Mouse (Mus musculus): ENCODE data around the gene Uba7. TPM values are rescaled to one million over a fixed set of nuclear protein-coding genes. Genes with fewer than 3 reads are reported as not detected.
"Not testable (repeated sequence)": the region's sequence is repeated elsewhere in the genome, so short reads cannot be mapped to it uniquely, and the experiment has no call there.

The Uba7 gene
- polyA plus RNA-seq, 1 experiment, result 0.52 TPM

GRCm38 (mm10) chr9:108002778-108003530 is 27.6 kb downstream of the Uba7 start:
- peak overlapping the region; percentile 90 for H3K4me3 ChIP-seq (ENCODE audit: low read depth, low read length)
- peak overlapping the region; percentile 80 for H3K9ac ChIP-seq (ENCODE audit: low read depth, poor library complexity, severe bottlenecking)
- H3K36me3 ChIP-seq (ENCODE audit: control insufficient read depth, insufficient read depth, low read length, poor library complexity, severe bottlenecking), result no peaks in the 10 kb centered on the region
- H3K27ac ChIP-seq (ENCODE audit: insufficient read depth, low read length), result no peak overlapping the region
- no peaks in the 10 kb centered on the region for H3K9me3 ChIP-seq (replicated peaks; ENCODE audit: control insufficient read depth, insufficient read depth, low read length, poor library complexity, severe bottlenecking)
- H3K27me3 ChIP-seq (ENCODE audit: control insufficient read depth, insufficient read depth, low read length, poor library complexity, severe bottlenecking), result no peaks in the 10 kb centered on the region
- no peak for TF ChIP-seq POLR2A (IDR thresholded peaks at IDR 0.05; ENCODE audit: insufficient read depth, low read length)
- TF ChIP-seq EP300 (IDR thresholded peaks at IDR 0.05; ENCODE audit: insufficient read depth, low read depth, low read length), result no peak
- TF ChIP-seq CTCF (IDR thresholded peaks at IDR 0.05; ENCODE audit: low read depth, low read length), result no peak
- peaks cover 2% of the 10 kb centered on the region for H3K4me1 ChIP-seq (ENCODE audit: control insufficient read depth, insufficient read depth, low read length)

DNA sequence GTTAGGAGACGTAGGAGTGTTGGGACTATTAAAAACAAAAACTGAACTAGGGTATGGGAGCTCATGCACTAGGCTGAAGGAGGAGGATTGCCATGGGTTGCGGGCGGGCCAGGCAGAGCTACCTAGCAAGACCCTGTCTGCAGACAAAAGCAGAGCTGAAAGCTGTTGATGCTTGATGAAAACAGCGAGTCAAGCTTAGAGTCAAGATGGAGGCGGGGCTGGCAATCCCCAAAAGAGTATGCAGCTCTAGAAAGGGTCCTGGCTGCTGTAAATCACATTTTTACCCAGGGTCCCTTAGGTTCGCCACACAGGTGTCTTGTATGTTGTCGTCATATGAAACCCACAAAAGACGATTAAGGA is 28.2 kb downstream of the Uba7 start:
- Histone ChIP-seq H3K27me3 (ENCODE audit: control insufficient read depth, insufficient read depth, low read length, poor library complexity, severe bottlenecking) (no peaks in the 10 kb centered on the region), H3K27ac (ENCODE audit: insufficient read depth, low read length) (no peak overlapping the region), H3K36me3 (ENCODE audit: control insufficient read depth, insufficient read depth, low read length, poor library complexity, severe bottlenecking) (no peaks in the 10 kb centered on the region), H3K4me1 (ENCODE audit: control insufficient read depth, insufficient read depth, low read length) (peaks cover 2% of the 10 kb centered on the region), H3K9ac (ENCODE audit: low read depth, poor library complexity, severe bottlenecking) (peak overlapping the region; percentile 80), H3K9me3 (replicated peaks; ENCODE audit: control insufficient read depth, insufficient read depth, low read length, poor library complexity, severe bottlenecking) (no peaks in the 10 kb centered on the region), H3K4me3 (ENCODE audit: low read depth, low read length) (peak overlapping the region; percentile 90)
- TF ChIP-seq EP300 (IDR thresholded peaks at IDR 0.05; ENCODE audit: insufficient read depth, low read depth, low read length) (no peak), CTCF (IDR thresholded peaks at IDR 0.05; ENCODE audit: low read depth, low read length) (no peak), POLR2A (IDR thresholded peaks at IDR 0.05; ENCODE audit: insufficient read depth, low read length) (no peak)

DNA sequence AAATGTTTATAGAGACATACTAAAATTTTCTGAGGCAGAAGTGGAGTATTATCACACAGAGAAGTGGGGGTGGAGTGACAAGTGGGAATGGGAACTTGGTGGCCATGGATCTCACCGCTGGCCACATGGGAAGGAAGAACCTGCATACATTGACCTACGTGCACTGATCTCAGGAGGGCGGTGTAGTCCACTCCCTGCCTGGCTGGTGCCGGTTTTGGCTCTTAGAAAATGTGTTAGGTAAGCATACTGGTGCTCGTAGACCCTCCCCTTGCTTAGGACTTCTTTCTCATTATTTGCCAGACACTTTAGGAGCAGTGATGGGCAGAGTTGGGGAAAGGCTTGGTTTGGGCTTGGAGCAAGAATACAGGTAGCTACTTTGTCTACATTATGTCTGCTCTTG is 32.7 kb downstream of the Uba7 start:
- Histone ChIP-seq H3K4me1 (ENCODE audit: control insufficient read depth, insufficient read depth, low read length) (peaks cover 9% of the 10 kb centered on the region), H3K9ac (ENCODE audit: low read depth, poor library complexity, severe bottlenecking) (no peak overlapping the region), H3K27ac (ENCODE audit: insufficient read depth, low read length) (no peak overlapping the region), H3K4me3 (ENCODE audit: low read depth, low read length) (no peak overlapping the region), H3K36me3 (ENCODE audit: control insufficient read depth, insufficient read depth, low read length, poor library complexity, severe bottlenecking) (peaks cover 2% of the 10 kb centered on the region; the same call in 1 of the 2 replicates), H3K9me3 (replicated peaks; ENCODE audit: control insufficient read depth, insufficient read depth, low read length, poor library complexity, severe bottlenecking) (no peaks in the 10 kb centered on the region), H3K27me3 (ENCODE audit: control insufficient read depth, insufficient read depth, low read length, poor library complexity, severe bottlenecking) (no peaks in the 10 kb centered on the region)
- no peak for TF ChIP-seq POLR2A (IDR thresholded peaks at IDR 0.05; ENCODE audit: insufficient read depth, low read length)
- TF ChIP-seq EP300 (IDR thresholded peaks at IDR 0.05; ENCODE audit: insufficient read depth, low read depth, low read length), result peak; percentile 61; the same call in 1 of the 2 replicates

DNA sequence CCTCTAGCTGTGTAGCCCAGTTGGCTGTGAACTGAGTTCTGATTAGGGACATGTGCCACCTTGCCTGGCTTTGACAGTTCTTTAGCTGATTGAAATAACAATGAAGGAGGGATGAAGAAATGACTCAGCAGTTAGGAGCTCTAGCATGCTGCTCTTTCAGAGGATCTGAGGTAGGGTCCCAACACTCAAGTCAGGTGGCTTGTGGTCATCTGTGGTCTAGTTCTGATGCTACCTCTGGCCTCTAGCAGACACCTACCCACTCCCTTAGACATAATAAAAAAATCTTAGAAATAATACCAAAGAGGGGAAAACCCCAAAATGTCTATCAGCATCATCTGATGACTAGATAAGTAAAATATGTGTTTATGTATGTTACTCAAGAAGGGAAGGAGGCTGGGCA is 35.1 kb downstream of the Uba7 start:
- H3K36me3 ChIP-seq (ENCODE audit: control insufficient read depth, insufficient read depth, low read length, poor library complexity, severe bottlenecking), result peaks cover 2% of the 10 kb centered on the region; the same call in 1 of the 2 replicates
- no peaks in the 10 kb centered on the region for H3K27me3 ChIP-seq (ENCODE audit: control insufficient read depth, insufficient read depth, low read length, poor library complexity, severe bottlenecking)
- 0 out of 2 replicates have a peak overlapping the region, but pooled peaks have one; percentile 42 for H3K27ac ChIP-seq (ENCODE audit: insufficient read depth, low read length)
- TF ChIP-seq EP300 (IDR thresholded peaks at IDR 0.05; ENCODE audit: insufficient read depth, low read depth, low read length) (no peak), POLR2A (IDR thresholded peaks at IDR 0.05; ENCODE audit: insufficient read depth, low read length) (no peak), CTCF (IDR thresholded peaks at IDR 0.05; ENCODE audit: low read depth, low read length) (no peak)
- no peaks in the 10 kb centered on the region for H3K9me3 ChIP-seq (replicated peaks; ENCODE audit: control insufficient read depth, insufficient read depth, low read length, poor library complexity, severe bottlenecking)
- 0 out of 2 replicates have a peak overlapping the region, but pooled peaks have one; percentile 26 for H3K9ac ChIP-seq (ENCODE audit: low read depth, poor library complexity, severe bottlenecking)
- H3K4me1 ChIP-seq (ENCODE audit: control insufficient read depth, insufficient read depth, low read length), result peaks cover 9% of the 10 kb centered on the region
- H3K4me3 ChIP-seq (ENCODE audit: low read depth, low read length), result no peak overlapping the region

DNA sequence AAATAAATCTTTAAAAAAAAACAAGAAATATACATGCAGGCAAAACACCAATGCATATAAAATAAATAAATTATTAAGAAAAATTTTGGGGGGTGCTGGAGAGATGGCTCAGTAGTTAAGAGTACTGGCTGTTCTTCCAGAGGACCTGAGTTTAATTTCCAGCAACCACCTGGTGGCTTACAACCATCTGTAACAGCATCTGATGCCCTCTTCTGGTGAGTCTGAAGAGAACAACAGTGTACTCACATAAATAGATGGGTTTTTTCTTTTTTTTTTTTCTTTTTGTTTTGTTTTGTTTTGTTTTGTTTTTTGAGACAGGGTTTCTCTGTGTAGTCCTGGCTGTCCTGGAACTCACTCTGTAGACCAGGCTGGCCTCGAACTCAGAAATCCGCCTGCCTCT is 38.3 kb downstream of the Uba7 start:
- H3K27ac ChIP-seq (ENCODE audit: insufficient read depth, low read length); H3K9ac ChIP-seq (ENCODE audit: low read depth, poor library complexity, severe bottlenecking); H3K4me3 ChIP-seq (ENCODE audit: low read depth, low read length); H3K9me3 ChIP-seq (replicated peaks; ENCODE audit: control insufficient read depth, insufficient read depth, low read length, poor library complexity, severe bottlenecking); H3K4me1 ChIP-seq (ENCODE audit: control insufficient read depth, insufficient read depth, low read length); H3K36me3 ChIP-seq (ENCODE audit: control insufficient read depth, insufficient read depth, low read length, poor library complexity, severe bottlenecking); H3K27me3 ChIP-seq (ENCODE audit: control insufficient read depth, insufficient read depth, low read length, poor library complexity, severe bottlenecking): not testable (repeated sequence)

DNA sequence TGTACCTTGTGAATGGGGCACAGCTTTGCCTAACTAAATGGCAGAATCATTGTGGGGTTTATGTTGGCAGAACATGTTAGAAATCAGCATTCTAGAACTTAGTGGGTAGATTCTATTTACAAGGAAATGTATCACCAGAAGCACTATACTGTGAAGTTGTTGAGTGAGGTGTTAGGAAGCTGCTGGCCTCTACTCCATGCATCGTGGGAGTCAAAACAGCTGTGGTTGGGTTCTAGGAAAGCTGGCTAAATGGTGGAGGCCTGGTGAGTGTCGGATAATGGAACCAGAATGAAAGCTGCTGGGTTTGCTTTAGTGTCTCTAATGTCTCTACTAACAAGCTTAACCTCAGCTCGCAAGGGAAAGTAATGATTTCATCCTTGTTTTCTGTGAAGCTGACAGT is 41.8 kb downstream of the Uba7 start:
- Histone ChIP-seq H3K9ac (ENCODE audit: low read depth, poor library complexity, severe bottlenecking) (no peak overlapping the region), H3K9me3 (replicated peaks; ENCODE audit: control insufficient read depth, insufficient read depth, low read length, poor library complexity, severe bottlenecking) (no peaks in the 10 kb centered on the region), H3K4me3 (ENCODE audit: low read depth, low read length) (no peak overlapping the region), H3K27me3 (ENCODE audit: control insufficient read depth, insufficient read depth, low read length, poor library complexity, severe bottlenecking) (no peaks in the 10 kb centered on the region), H3K27ac (ENCODE audit: insufficient read depth, low read length) (no peak overlapping the region), H3K36me3 (ENCODE audit: control insufficient read depth, insufficient read depth, low read length, poor library complexity, severe bottlenecking) (peaks cover 2% of the 10 kb centered on the region; the same call in 1 of the 2 replicates), H3K4me1 (ENCODE audit: control insufficient read depth, insufficient read depth, low read length) (peaks cover 3% of the 10 kb centered on the region)
- TF ChIP-seq CTCF (IDR thresholded peaks at IDR 0.05; ENCODE audit: low read depth, low read length) (no peak), EP300 (IDR thresholded peaks at IDR 0.05; ENCODE audit: insufficient read depth, low read depth, low read length) (no peak)
